Mouse (Mus musculus) spleen, postnatal 36 days (tissue): ENCODE data around the gene Stra6.

Source experiments
- DNase-seq, 2 experiments: peaks; one replicate each; pipeline ENCODE4 v3.0.0; 2022; ENCODE audit warnings: low spot score in 2 of 2, mixed read lengths in 1 of 2

The Stra6 gene

GRCm38 (mm10) chr9:58093776-58094175 is 30.2 kb downstream of the Stra6 start:
- DNase-seq = no peak

DNA sequence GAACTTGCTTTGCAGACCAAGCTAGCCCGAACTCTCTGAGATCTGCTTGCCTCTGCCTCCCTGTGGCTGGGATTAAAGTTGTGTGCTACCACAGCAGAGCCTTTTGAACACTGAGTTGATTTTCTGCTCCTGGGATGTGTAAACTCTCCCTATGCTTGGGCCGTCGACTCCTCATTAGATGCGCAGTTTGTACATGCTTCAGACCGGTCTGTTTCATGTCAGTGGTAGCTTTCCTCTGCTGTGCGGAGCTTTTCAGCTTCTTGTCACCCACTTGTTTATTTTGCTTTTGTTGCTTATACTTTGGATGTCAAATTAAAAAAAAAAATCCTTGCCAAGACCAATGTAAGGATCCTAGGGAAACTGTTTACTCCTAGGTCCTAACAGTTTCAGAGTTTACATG is 32.4 kb downstream of the Stra6 start:
- DNase-seq = no peak

DNA sequence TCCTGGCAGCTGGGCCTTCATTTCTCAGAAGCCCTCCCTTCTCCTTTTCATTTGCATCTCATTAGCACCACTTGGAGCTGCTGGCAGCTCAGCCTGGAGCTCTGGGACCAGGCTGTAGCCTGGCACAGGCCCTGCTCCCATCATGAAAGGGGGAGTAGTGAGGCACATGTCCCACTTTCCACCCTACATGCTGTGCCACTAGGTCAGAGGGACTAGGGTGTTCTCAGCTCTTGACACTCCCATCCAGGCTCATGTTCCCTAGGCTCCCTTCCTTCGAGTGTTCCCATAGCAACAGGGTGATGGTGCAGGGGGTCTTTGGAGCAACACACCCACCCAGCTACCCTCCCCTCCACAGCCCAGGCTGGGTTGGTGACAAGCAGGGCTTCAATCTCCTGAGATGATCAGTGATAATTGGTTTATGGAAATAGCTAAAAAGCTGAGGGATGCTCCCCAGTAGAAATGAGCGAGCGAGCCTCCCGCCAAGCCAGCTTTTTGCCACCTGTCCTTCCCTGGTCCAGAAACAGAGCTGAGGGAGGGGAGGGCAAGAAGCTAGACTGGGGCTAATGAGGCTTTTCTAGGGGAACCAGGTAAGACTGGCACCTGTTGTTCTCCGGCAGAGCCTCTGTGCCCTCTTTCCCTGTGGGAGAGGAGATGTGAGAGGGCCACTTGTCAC is 33.2 kb downstream of the Stra6 start:
- DNase-seq = no peak

GRCm38 (mm10) chr9:58099836-58100565 is 36.4 kb downstream of the Stra6 start:
- DNase-seq = no peak

- DNase-seq = no peak
These were observed 38.4 kb downstream of the Stra6 start for GRCm38 (mm10) chr9:58102013-58102412.

DNA sequence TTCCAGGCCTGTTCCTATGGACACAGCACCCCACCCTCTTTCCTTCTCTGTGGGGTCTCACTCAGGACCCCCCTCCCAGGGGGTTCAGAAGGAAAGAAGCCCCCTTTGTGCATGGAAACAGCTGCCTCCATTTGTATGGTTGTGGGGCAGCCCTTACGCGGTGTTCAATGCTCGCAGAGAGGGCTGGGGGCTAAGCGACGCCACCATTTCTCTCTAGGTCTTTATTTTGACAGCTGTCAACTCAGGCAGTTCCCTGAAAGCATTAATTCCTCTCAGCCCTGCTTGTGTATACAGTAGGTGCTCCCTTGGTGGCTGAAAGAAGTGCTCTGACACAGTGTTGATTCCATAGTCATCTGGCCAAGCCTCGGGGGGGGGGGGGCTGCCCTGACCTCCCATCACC is 40.1 kb downstream of the Stra6 start:
- DNase-seq = no peak

DNA sequence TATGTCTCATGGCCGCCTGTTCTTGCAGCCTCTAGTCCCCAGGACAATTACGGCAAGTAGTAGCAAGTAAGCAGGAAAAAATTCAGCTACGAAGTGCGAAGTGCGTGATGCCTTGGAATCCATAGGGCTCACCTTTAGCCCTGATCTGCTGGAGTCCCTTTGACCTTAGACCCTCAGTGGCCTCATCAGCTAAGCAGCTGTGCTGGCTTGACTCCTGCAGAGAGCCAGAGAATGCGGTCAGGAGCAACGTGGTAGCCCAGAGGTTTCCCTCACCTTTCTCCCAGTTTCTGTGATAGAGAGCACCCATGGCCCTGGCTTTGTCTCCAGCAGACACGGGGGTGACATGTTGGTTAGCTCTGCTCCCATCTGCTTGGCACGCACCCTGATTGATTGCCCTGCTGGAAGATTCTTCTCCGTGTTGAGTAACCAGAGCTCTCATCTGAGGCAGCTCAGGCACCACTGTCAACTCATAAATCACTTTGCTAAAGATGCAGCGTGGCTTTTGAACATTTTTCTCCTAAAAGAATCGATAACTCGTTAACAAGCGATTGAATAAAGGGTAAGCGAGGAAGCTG is 42.1 kb downstream of the Stra6 start:
- DNase-seq = no peak

DNA sequence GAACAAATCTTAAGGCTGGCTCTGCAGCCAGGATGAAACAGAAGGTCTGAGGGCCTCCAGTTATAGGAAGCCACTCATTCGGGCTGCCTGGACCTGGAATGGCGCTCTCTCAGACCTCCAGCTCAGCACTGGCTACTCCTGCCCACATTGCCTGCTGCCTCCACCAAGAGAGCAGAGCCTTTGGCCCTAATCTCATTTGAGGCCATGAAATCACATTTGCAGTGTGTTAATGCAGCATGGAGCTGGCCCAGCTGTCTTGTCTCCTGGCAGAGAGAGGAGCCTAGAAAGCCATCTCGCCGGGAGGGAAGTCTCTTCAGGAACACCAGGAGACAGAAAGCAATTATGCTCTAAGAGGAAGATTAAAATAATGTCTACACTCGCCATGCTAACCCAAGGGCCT is 43.9 kb downstream of the Stra6 start:
- no peak for DNase-seq

GRCm38 (mm10) chr9:58110787-58111186 is 47.2 kb downstream of the Stra6 start:
- no peak for DNase-seq

- DNase-seq = no peak
These were observed 47.8 kb downstream of the Stra6 start for GRCm38 (mm10) chr9:58111431-58111830.

DNA sequence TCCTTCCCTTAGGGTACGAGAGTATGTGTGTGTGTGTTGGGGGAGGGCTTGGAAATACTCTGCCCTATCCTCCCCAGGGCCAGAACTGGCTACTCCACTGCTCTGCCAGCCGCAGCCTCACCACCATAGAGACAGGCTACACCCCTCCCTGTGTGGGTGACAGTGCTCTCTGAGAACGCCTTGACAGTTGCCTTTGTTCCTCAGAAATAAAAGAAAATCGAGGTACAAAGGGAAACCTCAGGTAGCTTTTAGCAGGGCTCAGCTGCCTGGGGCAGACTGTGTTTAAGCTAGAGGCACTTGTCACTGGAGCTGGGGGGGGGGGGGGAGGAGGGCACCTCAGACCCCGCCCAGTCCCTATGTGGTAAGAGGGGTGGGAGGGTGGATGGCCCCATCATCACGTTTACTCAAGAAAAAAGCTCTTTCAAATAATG is 48.7 kb downstream of the Stra6 start:
- peak; percentile 3 to 32 for DNase-seq

- DNase-seq = no peak
These were observed 49.3 kb downstream of the Stra6 start for GRCm38 (mm10) chr9:58112866-58113278.

DNA sequence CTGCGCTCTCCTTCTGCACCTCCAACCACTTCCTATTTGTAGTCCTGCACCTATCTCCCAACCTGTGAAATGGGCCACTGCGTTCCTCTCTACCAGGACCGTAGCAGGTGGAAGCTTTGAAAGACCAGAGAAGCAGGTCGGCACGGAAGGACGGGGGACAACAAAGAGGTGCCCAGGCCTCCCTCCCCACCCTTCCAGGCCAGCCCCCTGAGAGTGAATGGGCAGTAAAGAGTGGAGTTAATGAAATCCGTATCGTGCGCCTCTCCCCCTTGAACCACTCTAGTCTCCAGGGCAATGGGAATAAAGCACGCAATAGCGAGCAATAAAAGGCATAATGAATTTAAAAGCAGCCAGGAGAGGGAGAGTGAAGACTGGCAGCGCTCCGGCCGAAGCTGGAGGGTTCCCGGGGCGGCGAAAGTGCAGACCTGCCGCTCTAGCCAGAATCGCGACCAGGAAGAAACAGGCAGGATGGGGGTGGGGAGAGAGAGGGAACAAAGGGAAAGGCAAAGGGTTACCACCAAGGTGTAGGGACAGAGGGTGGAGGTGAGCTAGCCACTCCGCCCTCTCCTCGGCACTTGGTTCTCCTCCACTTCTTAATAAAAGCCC is 49.8 kb downstream of the Stra6 start:
- no peak for DNase-seq

DNA sequence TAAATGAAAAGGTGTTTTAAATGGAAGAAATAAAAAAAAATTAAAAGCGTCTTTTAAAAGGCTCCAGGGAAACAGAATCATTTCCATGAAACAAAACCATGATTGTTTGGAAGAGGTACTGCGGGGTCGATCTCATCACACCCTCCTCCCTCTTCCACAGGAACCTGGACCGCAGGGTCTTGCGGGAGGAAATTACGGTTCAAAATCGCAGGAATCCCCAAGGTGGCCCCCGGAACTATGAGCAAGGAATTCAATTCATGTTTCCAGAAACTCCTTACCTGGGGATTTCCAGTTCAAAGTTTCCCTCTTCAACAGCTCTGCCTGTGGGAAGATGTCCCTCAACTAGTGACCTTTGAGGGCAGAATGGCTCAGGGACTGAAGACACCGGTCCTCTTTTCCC is 50.4 kb downstream of the Stra6 start:
- DNase-seq = no peak

GRCm38 (mm10) chr9:58115297-58115925 is 51.8 kb downstream of the Stra6 start:
- no peak for DNase-seq

GRCm38 (mm10) chr9:58116024-58116651 is 52.5 kb downstream of the Stra6 start:
- no peak for DNase-seq

DNA sequence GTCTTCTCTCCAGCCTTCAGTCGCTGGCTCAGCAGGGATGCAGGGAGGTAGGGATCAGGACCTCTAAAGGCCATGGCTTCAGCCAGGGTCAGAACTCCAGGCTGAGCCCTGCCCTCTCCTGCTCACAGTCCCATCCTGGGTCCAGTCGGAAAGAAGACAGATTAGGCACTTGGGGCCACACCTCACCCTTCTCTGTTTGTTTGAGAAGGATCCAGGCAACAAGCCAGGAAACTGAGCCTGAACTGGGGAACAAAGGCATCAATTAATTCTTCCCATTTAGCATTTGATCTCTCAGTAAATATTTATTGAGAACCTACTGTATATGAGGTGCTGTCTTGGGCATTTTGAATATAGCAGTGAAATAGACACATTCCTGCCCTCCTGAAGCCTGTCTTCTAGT is 55.1 kb downstream of the Stra6 start, which contains the start of gene Ccdc33:
Gene Ccdc33, minus strand, starts transcription at position 153 of the 400 bp plus-strand sequence.
- no peak for DNase-seq

- no peak for DNase-seq
These were observed 61.5 kb downstream of the Stra6 start for GRCm38 (mm10) chr9:58125085-58125484.

DNA sequence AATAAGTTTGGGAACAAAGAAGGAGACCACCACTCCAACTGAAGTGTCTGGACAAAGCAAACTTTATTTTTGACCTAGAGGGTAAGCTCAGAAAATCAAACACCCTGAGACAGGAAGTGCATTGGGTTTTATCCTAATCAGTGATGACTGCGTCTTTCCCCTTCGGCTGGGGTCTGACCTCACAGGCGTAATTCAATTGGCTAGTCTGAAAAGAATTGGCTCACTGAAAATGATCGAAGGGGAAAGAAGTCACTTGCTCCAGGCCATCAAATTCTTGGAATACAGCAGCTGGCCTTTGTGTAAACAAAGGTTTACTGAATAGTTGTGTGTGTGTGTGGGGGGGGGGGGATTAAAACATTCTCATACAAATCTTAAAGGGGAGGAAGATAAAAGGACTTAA is 62.2 kb downstream of the Stra6 start:
- no peak for DNase-seq

DNA sequence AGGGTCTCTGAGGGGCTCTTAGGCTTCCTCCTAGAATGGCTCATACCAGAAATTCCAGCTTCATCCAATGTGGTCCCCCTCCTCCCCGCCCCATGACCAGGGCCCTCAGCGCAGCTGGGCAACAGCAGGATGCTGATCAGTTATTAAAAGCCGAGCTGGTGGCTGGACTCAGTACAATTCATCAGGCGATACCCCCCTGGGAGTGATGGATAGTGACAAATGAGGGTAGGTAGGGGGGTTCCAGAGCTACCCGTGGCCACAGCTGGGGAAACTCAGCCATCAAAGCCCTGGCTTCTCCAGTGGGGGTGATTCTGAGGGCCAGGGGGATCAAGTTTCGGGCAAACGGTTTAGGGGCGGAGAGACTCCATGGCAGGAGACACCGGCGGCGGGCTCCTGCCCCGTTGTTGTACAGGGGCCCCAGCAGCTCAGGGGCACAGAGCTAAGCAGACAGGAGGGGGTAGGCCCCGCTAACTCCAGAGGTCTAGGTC is 65.4 kb downstream of the Stra6 start:
- DNase-seq = no peak

DNA sequence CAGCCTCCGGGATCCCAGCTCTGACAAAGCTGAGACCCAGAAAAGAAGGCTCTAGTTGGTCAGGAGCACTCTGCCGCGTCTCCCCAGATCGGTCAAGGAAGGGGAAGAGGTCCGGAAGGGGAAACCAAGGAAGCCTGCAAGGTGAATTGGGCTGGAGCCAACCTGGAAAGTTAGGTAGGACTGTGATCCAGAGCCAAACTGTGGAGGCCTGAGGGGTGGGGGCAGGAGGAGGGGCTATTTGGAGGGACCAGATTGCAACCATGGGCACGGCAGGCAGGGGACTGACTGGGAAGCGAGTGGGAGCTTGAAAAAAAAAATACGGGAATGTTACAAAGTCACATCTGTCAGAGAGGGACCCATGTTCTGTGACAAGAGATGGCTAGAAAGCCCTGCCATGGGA is 65.9 kb downstream of the Stra6 start:
- DNase-seq = no peak
